Mouse (Mus musculus): Measurements from ENCODE around the gene Olig1.

Olig1 gene

GRCm38 (mm10) chr16:91309872-91310271, 40.3 kb downstream of the Olig1 start:
- no peak for DNase-seq (ENCODE audit: low spot score)

GRCm38 (mm10) chr16:91312921-91313320, 43.3 kb downstream of the Olig1 start:
- no peak for DNase-seq (ENCODE audit: low spot score)

GRCm38 (mm10) chr16:91314114-91314775, 44.7 kb downstream of the Olig1 start:
- DNase-seq (ENCODE audit: low spot score) = peak; percentile 47

GRCm38 (mm10) chr16:91320191-91320590, 50.6 kb downstream of the Olig1 start:
- DNase-seq (ENCODE audit: low spot score) = no peak

- no peak for DNase-seq (ENCODE audit: low spot score)
Observed at GRCm38 (mm10) chr16:91320608-91321007, 51.0 kb downstream of the Olig1 start.
